Mouse (Mus musculus) spleen, adult 2 months (tissue): ENCODE results near the gene E130208F15Rik.

Source experiments
- CTCF ChIP-seq: fragments of 200-500 bp; IDR thresholded peaks from 2 replicates; pipeline ENCODE4 v1.5.1; 2011; ENCODE audit warnings: mild to moderate bottlenecking, inconsistent platforms; ENCODE audit not compliant: insufficient read depth, insufficient read length, insufficient replicate concordance; ENCODE audit errors: extremely low read depth
- POLR2A ChIP-seq: fragments of 200-500 bp; IDR thresholded peaks from 2 replicates; pipeline ENCODE4 v1.6.1; 2011; ENCODE audit warnings: low read depth, low read length, inconsistent platforms

- TF ChIP-seq CTCF: no peak
- TF ChIP-seq POLR2A: no peak
These were observed 594 bp upstream of the E130208F15Rik start for GRCm38 (mm10) chr7:30320946-30321345.
